Mouse (Mus musculus): ENCODE data around the gene Mllt3. TPM values are rescaled to one million over a fixed set of nuclear protein-coding genes. Genes with fewer than 3 reads are reported as not detected.

Gene Mllt3
- polyA plus RNA-seq, 1 experiment from 2014 or later: 130 TPM

GRCm38 (mm10) chr4:87749532-87750234 lies 283.5 kb downstream of the Mllt3 start:
- 13% methylated on average over 4 of the region's 4 CpGs for WGBS
- Histone ChIP-seq H3K4me2 (ENCODE audit: low read length) (no peak overlapping the region), H3K27ac (ENCODE audit: low read length) (no peak overlapping the region), H3K9ac (replicated peaks; ENCODE audit: low read depth, low read length) (no peak overlapping the region), H3K36me3 (ENCODE audit: control insufficient read depth, insufficient read depth) (no peaks in the 10 kb centered on the region), H3K4me3 (replicated peaks; ENCODE audit: low read length) (no peak overlapping the region), H3K27me3 (replicated peaks; ENCODE audit: control insufficient read depth, insufficient read depth, low read length) (no peaks in the 10 kb centered on the region), H3K4me1 (replicated peaks; ENCODE audit: control insufficient read depth, insufficient read depth, low read length) (peaks cover 7% of the 10 kb centered on the region; the same call in 1 of the 2 replicates), H3K9me3 (ENCODE audit: control insufficient read depth, low read length) (no peaks in the 10 kb centered on the region)
- ATAC-seq: peak; percentile 52; the same call in 1 of the 2 replicates

- Histone ChIP-seq H3K4me3 (replicated peaks; ENCODE audit: low read length) (no peak overlapping the region), H3K4me1 (replicated peaks; ENCODE audit: control insufficient read depth, insufficient read depth, low read length) (peaks cover 3% of the 10 kb centered on the region; the same call in 1 of the 2 replicates), H3K9ac (replicated peaks; ENCODE audit: low read depth, low read length) (no peak overlapping the region), H3K9me3 (ENCODE audit: control insufficient read depth, low read length) (no peaks in the 10 kb centered on the region), H3K27me3 (replicated peaks; ENCODE audit: control insufficient read depth, insufficient read depth, low read length) (no peaks in the 10 kb centered on the region), H3K27ac (ENCODE audit: low read length) (no peak overlapping the region), H3K36me3 (ENCODE audit: control insufficient read depth, insufficient read depth) (no peaks in the 10 kb centered on the region), H3K4me2 (ENCODE audit: low read length) (no peak overlapping the region)
- 82% methylated on average over 3 of the region's 3 CpGs for WGBS
- no peak for ATAC-seq
Measured at GRCm38 (mm10) chr4:87745016-87745645, 288.0 kb downstream of the Mllt3 start.

- no peaks in the 10 kb centered on the region for H3K27me3 ChIP-seq (replicated peaks; ENCODE audit: control insufficient read depth, insufficient read depth, low read length)
- no peak overlapping the region for H3K4me3 ChIP-seq (replicated peaks; ENCODE audit: low read length)
- no peaks in the 10 kb centered on the region for H3K36me3 ChIP-seq (ENCODE audit: control insufficient read depth, insufficient read depth)
- 23% methylated on average over 7 of the region's 7 CpGs for WGBS
- H3K4me2 ChIP-seq (ENCODE audit: low read length): no peak overlapping the region
- 0 out of 2 replicates have a peak overlapping the region, but pooled peaks have one; percentile 26 for H3K9ac ChIP-seq (replicated peaks; ENCODE audit: low read depth, low read length)
- H3K4me1 ChIP-seq (replicated peaks; ENCODE audit: control insufficient read depth, insufficient read depth, low read length): peaks cover 14% of the 10 kb centered on the region
- H3K9me3 ChIP-seq (ENCODE audit: control insufficient read depth, low read length): no peaks in the 10 kb centered on the region
- H3K27ac ChIP-seq (ENCODE audit: low read length): peak overlapping the region; percentile 80
- ATAC-seq: peak; percentile 98
Measured at GRCm38 (mm10) chr4:87739524-87740128, 293.5 kb downstream of the Mllt3 start.

- Histone ChIP-seq H3K4me1 (replicated peaks; ENCODE audit: control insufficient read depth, insufficient read depth, low read length) (peaks cover 14% of the 10 kb centered on the region), H3K27ac (ENCODE audit: low read length) (peak overlapping the region; percentile 80), H3K4me3 (replicated peaks; ENCODE audit: low read length) (no peak overlapping the region), H3K9ac (replicated peaks; ENCODE audit: low read depth, low read length) (no peak overlapping the region), H3K27me3 (replicated peaks; ENCODE audit: control insufficient read depth, insufficient read depth, low read length) (no peaks in the 10 kb centered on the region), H3K36me3 (ENCODE audit: control insufficient read depth, insufficient read depth) (no peaks in the 10 kb centered on the region), H3K4me2 (ENCODE audit: low read length) (no peak overlapping the region), H3K9me3 (ENCODE audit: control insufficient read depth, low read length) (no peaks in the 10 kb centered on the region)
- 54% methylated on average over 2 of the region's 2 CpGs for WGBS
- no peak for ATAC-seq
Measured at GRCm38 (mm10) chr4:87739104-87739503, 294.1 kb downstream of the Mllt3 start.

GRCm38 (mm10) chr4:87737201-87737806 lies 295.9 kb downstream of the Mllt3 start:
- Histone ChIP-seq H3K27me3 (replicated peaks; ENCODE audit: control insufficient read depth, insufficient read depth, low read length) (no peaks in the 10 kb centered on the region), H3K4me2 (ENCODE audit: low read length) (no peak overlapping the region), H3K9me3 (ENCODE audit: control insufficient read depth, low read length) (no peaks in the 10 kb centered on the region), H3K36me3 (ENCODE audit: control insufficient read depth, insufficient read depth) (no peaks in the 10 kb centered on the region), H3K27ac (ENCODE audit: low read length) (no peak overlapping the region), H3K4me3 (replicated peaks; ENCODE audit: low read length) (no peak overlapping the region), H3K4me1 (replicated peaks; ENCODE audit: control insufficient read depth, insufficient read depth, low read length) (peaks cover 14% of the 10 kb centered on the region), H3K9ac (replicated peaks; ENCODE audit: low read depth, low read length) (no peak overlapping the region)
- 89% methylated on average over 6 of the region's 6 CpGs for WGBS
- ATAC-seq: no peak

GRCm38 (mm10) chr4:87736779-87737178 lies 296.4 kb downstream of the Mllt3 start:
- Histone ChIP-seq H3K4me2 (ENCODE audit: low read length) (no peak overlapping the region), H3K9me3 (ENCODE audit: control insufficient read depth, low read length) (no peaks in the 10 kb centered on the region)
- WGBS: 51% methylated on average over 3 of the region's 3 CpGs

GRCm38 (mm10) chr4:87731118-87731672 lies 302.0 kb downstream of the Mllt3 start:
- 14% methylated on average over 5 of the region's 5 CpGs for WGBS
- H3K27ac ChIP-seq (ENCODE audit: low read length): no peak overlapping the region
- no peak for ATAC-seq
- H3K27me3 ChIP-seq (replicated peaks; ENCODE audit: control insufficient read depth, insufficient read depth, low read length): no peaks in the 10 kb centered on the region
- H3K4me3 ChIP-seq (replicated peaks; ENCODE audit: low read length): no peak overlapping the region
- no peaks in the 10 kb centered on the region for H3K4me1 ChIP-seq (replicated peaks; ENCODE audit: control insufficient read depth, insufficient read depth, low read length)
- H3K36me3 ChIP-seq (ENCODE audit: control insufficient read depth, insufficient read depth): no peaks in the 10 kb centered on the region
- H3K9ac ChIP-seq (replicated peaks; ENCODE audit: low read depth, low read length): no peak overlapping the region
- no peak overlapping the region for H3K4me2 ChIP-seq (ENCODE audit: low read length)
- H3K9me3 ChIP-seq (ENCODE audit: control insufficient read depth, low read length): no peaks in the 10 kb centered on the region

More at GRCm38 (mm10) chr4:87736779-87737178, 296.4 kb downstream of the Mllt3 start:
- no peaks in the 10 kb centered on the region for H3K27me3 ChIP-seq (replicated peaks; ENCODE audit: control insufficient read depth, insufficient read depth, low read length)
- H3K4me3 ChIP-seq (replicated peaks; ENCODE audit: low read length): no peak overlapping the region
- no peak for ATAC-seq
- H3K36me3 ChIP-seq (ENCODE audit: control insufficient read depth, insufficient read depth): no peaks in the 10 kb centered on the region
- H3K9ac ChIP-seq (replicated peaks; ENCODE audit: low read depth, low read length): no peak overlapping the region
- peaks cover 14% of the 10 kb centered on the region for H3K4me1 ChIP-seq (replicated peaks; ENCODE audit: control insufficient read depth, insufficient read depth, low read length)
- H3K27ac ChIP-seq (ENCODE audit: low read length): no peak overlapping the region

GRCm38 (mm10) chr4:87728581-87728980 lies 304.6 kb downstream of the Mllt3 start:
- 72% methylated on average over 1 of the region's 1 CpGs for WGBS
- Histone ChIP-seq H3K9ac (replicated peaks; ENCODE audit: low read depth, low read length) (no peak overlapping the region), H3K27me3 (replicated peaks; ENCODE audit: control insufficient read depth, insufficient read depth, low read length) (no peaks in the 10 kb centered on the region), H3K4me3 (replicated peaks; ENCODE audit: low read length) (no peak overlapping the region), H3K4me1 (replicated peaks; ENCODE audit: control insufficient read depth, insufficient read depth, low read length) (no peaks in the 10 kb centered on the region), H3K36me3 (ENCODE audit: control insufficient read depth, insufficient read depth) (no peaks in the 10 kb centered on the region), H3K27ac (ENCODE audit: low read length) (no peak overlapping the region), H3K4me2 (ENCODE audit: low read length) (no peak overlapping the region), H3K9me3 (ENCODE audit: control insufficient read depth, low read length) (no peaks in the 10 kb centered on the region)
- ATAC-seq: no peak

- Histone ChIP-seq H3K4me2 (ENCODE audit: low read length) (no peak overlapping the region), H3K27me3 (replicated peaks; ENCODE audit: control insufficient read depth, insufficient read depth, low read length) (no peaks in the 10 kb centered on the region), H3K4me1 (replicated peaks; ENCODE audit: control insufficient read depth, insufficient read depth, low read length) (no peaks in the 10 kb centered on the region), H3K27ac (ENCODE audit: low read length) (no peak overlapping the region), H3K4me3 (replicated peaks; ENCODE audit: low read length) (no peak overlapping the region), H3K9ac (replicated peaks; ENCODE audit: low read depth, low read length) (no peak overlapping the region), H3K9me3 (ENCODE audit: control insufficient read depth, low read length) (no peaks in the 10 kb centered on the region), H3K36me3 (ENCODE audit: control insufficient read depth, insufficient read depth) (no peaks in the 10 kb centered on the region)
- no peak for ATAC-seq
- WGBS: 72% methylated on average over 6 of the region's 6 CpGs
Measured at GRCm38 (mm10) chr4:87723448-87723847, 309.7 kb downstream of the Mllt3 start.

Measured in forebrain, embryonic 16.5 days (tissue).